Mouse (Mus musculus) layer of hippocampus, adult 9-10 months (tissue): ENCODE results near the gene Atf5.

Source experiments
- DNase-seq: peaks from one replicate; pipeline ENCODE4 v3.0.0; 2022; ENCODE audit warnings: low spot score

Gene Atf5

GRCm38 (mm10) chr7:44816470-44817021, at the start of gene Atf5:
TSS of gene Atf5 (minus strand) at chr7:44816658.
- DNase-seq = no peak

GRCm38 (mm10) chr7:44864595-44865542, 48.4 kb upstream of the Atf5 start:
- no peak for DNase-seq

- DNase-seq = no peak
Observed at GRCm38 (mm10) chr7:44863982-44864494, 47.6 kb upstream of the Atf5 start.

GRCm38 (mm10) chr7:44863210-44863609, 46.8 kb upstream of the Atf5 start:
- DNase-seq = no peak

- DNase-seq = no peak
Observed at GRCm38 (mm10) chr7:44862434-44862833, 46.0 kb upstream of the Atf5 start.

- no peak for DNase-seq
Observed at GRCm38 (mm10) chr7:44861429-44861816, 45.0 kb upstream of the Atf5 start.

- no peak for DNase-seq
Observed at GRCm38 (mm10) chr7:44860576-44861428, 44.3 kb upstream of the Atf5 start.

- DNase-seq = no peak
Observed at GRCm38 (mm10) chr7:44859896-44860295, 43.4 kb upstream of the Atf5 start.

- no peak for DNase-seq
Observed at GRCm38 (mm10) chr7:44857905-44858304, 41.4 kb upstream of the Atf5 start.

GRCm38 (mm10) chr7:44857042-44857552, 40.6 kb upstream of the Atf5 start, which contains the start of gene Pnkp:
TSS of gene Pnkp (plus strand) at chr7:44857139.
- DNase-seq = peak; percentile 93

- DNase-seq = no peak
Observed at GRCm38 (mm10) chr7:44856265-44856916, 39.9 kb upstream of the Atf5 start.

- no peak for DNase-seq
Observed at GRCm38 (mm10) chr7:44855036-44855435, 38.6 kb upstream of the Atf5 start.

- no peak for DNase-seq
Observed at GRCm38 (mm10) chr7:44854356-44855031, 38.0 kb upstream of the Atf5 start.

- no peak for DNase-seq
Observed at GRCm38 (mm10) chr7:44853596-44854355, 37.3 kb upstream of the Atf5 start.

GRCm38 (mm10) chr7:44853065-44853464, 36.6 kb upstream of the Atf5 start:
- no peak for DNase-seq

GRCm38 (mm10) chr7:44852259-44853027, 36.0 kb upstream of the Atf5 start:
- DNase-seq = no peak

GRCm38 (mm10) chr7:44851625-44852234, 35.3 kb upstream of the Atf5 start:
- no peak for DNase-seq

- DNase-seq = no peak
Observed at GRCm38 (mm10) chr7:44850789-44851624, 34.5 kb upstream of the Atf5 start.
